Mouse (Mus musculus) liver, adult 2 months (tissue): ENCODE results near the gene H2al2a. TPM values are rescaled to one million over a fixed set of nuclear protein-coding genes. Genes with fewer than 3 reads are reported as not detected.

Experiments
- DNase-seq: peaks from one replicate; pipeline ENCODE4 v3.0.0-alpha.2; 2011; ENCODE audit warnings: low read depth, low spot score; ENCODE audit errors: extremely low read depth
- H3K27ac ChIP-seq: fragments of 200-500 bp; replicated peaks from 2 replicates; pipeline ENCODE4 v1.5.1; 2012; ENCODE audit warnings: low read depth, mild to moderate bottlenecking, control low read depth, inconsistent platforms, low read length; ENCODE audit not compliant: insufficient read depth
- H3K27me3 ChIP-seq: fragments of 200-500 bp; 2 replicates; pipeline ENCODE4 v1.6.1; 2012; ENCODE audit warnings: mild to moderate bottlenecking, moderate library complexity, low read length, inconsistent platforms; ENCODE audit not compliant: control insufficient read depth, insufficient read depth
- H3K36me3 ChIP-seq: fragments of 200-500 bp; 2 replicates; pipeline ENCODE4 v1.6.1; 2012; ENCODE audit warnings: low read length, inconsistent platforms; ENCODE audit not compliant: control insufficient read depth, insufficient read depth
- H3K4me1 ChIP-seq: fragments of 200-500 bp; 2 replicates; pipeline ENCODE4 v1.6.1; 2011; ENCODE audit warnings: low read length; ENCODE audit not compliant: control insufficient read depth, insufficient read depth
- H3K4me3 ChIP-seq: fragments of 200-500 bp; 2 replicates; pipeline ENCODE4 v1.5.1; 2011; ENCODE audit warnings: low read depth, mild to moderate bottlenecking, control low read depth, low read length, moderate library complexity; ENCODE audit not compliant: insufficient read depth
- H3K79me2 ChIP-seq: fragments of 200-500 bp; 2 replicates; pipeline ENCODE4 v1.6.1; 2012; ENCODE audit warnings: inconsistent platforms, mild to moderate bottlenecking, low read length, moderate library complexity; ENCODE audit not compliant: control insufficient read depth, insufficient read depth
- H3K9ac ChIP-seq: fragments of 200-500 bp; 2 replicates; pipeline ENCODE4 v1.6.1; 2012; ENCODE audit warnings: low read depth, mild to moderate bottlenecking, control low read depth, inconsistent platforms, low read length
- CTCF ChIP-seq: fragments of 200-500 bp; IDR thresholded peaks from 2 replicates; pipeline ENCODE4 v1.5.1; 2011; ENCODE audit warnings: low read depth, low read length, control low read depth
- POLR2A ChIP-seq: fragments of 200-500 bp; IDR thresholded peaks from 2 replicates; pipeline ENCODE4 v1.6.1; 2011; ENCODE audit warnings: low read length, control low read depth; ENCODE audit not compliant: insufficient read depth; ENCODE audit errors: extremely low read depth
- WGBS: fragments of 180-500 bp; shearing (Covaris S2); methylation state at CpG from one replicate; pipeline ENCODE4 v1.1.7; 2018; 5-methylcytosine and 5-hydroxymethylcytosine counted together
- polyA plus RNA-seq: library from polyadenylated mRNA; depleted of rRNA; stranded (reverse); fragments of >200 nt; gene quantifications from 2 replicates; pipeline ENCODE4 v1.2.3, GENCODE M21; 2012
- total RNA-seq: library from RNA; depleted of rRNA; stranded (reverse); fragments of >200 nt; gene quantifications from 2 replicates; pipeline ENCODE4 v1.2.3, GENCODE M21; 2014

The H2al2a gene
- total and polyA plus RNA-seq, 2 experiments = not detected

DNA sequence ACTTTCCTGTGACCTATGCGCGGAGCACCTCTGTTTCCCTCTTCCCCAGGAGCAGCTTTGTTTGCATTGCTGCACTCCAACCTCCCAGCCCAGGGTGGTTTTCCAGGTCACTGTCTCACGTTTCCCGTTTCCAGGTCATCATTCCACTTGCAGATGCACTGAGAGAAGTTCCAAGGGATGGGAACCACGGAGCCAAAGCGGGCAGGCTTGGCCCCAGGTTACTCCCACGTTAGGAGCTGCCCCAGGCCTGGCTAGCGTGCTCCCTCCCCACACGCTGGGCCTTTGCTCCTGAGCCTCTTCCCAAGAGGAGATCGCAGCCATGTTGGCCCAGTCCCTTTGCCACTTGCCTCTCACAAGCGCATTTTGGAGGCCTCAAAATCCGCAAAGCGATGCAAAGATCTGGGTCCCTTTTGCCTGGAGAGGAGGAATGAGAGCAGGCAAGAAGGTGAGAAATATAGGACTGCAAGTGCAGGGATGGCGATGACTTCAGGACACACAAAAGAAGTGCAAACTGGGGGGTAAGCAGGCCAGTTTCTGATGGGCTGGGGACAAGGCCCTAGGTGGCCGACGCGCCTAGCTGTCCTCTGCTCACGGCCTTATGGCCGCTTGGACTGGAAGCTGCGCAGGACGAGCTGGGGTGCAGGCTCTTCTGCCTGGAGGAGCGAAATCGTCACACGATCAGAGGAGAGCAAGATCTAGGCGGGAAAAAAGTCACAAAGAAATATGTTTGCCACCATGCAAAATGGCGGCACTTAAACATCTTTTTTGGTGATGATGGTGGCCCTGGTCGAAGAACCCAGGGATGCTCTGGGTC, 43.8 kb upstream of the H2al2a start:
- no peaks in the 10 kb centered on the region for H3K79me2 ChIP-seq
- no peaks in the 10 kb centered on the region for H3K4me1 ChIP-seq
- 85% methylated on average over 27 of the region's 27 CpGs for WGBS
- H3K27me3 ChIP-seq = peaks cover 9% of the 10 kb centered on the region; the same call in 1 of the 2 replicates
- H3K36me3 ChIP-seq = no peaks in the 10 kb centered on the region
- no peak overlapping the region for H3K27ac ChIP-seq
- no peak overlapping the region for H3K4me3 ChIP-seq
- no peak for DNase-seq
- H3K9ac ChIP-seq = no peak overlapping the region
- TF ChIP-seq POLR2A (no peak), CTCF (no peak)

GRCm38 (mm10) chr2:18039566-18040290, 43.0 kb upstream of the H2al2a start:
- no peak overlapping the region for H3K9ac ChIP-seq
- H3K79me2 ChIP-seq = no peaks in the 10 kb centered on the region
- H3K27me3 ChIP-seq = peaks cover 9% of the 10 kb centered on the region; the same call in 1 of the 2 replicates
- H3K4me1 ChIP-seq = no peaks in the 10 kb centered on the region
- no peak for TF ChIP-seq POLR2A
- no peak for TF ChIP-seq CTCF
- H3K4me3 ChIP-seq = no peak overlapping the region
- H3K36me3 ChIP-seq = no peaks in the 10 kb centered on the region
- DNase-seq = no peak
- no peak overlapping the region for H3K27ac ChIP-seq
- WGBS = 56% methylated on average over 46 of the region's 46 CpGs

DNA sequence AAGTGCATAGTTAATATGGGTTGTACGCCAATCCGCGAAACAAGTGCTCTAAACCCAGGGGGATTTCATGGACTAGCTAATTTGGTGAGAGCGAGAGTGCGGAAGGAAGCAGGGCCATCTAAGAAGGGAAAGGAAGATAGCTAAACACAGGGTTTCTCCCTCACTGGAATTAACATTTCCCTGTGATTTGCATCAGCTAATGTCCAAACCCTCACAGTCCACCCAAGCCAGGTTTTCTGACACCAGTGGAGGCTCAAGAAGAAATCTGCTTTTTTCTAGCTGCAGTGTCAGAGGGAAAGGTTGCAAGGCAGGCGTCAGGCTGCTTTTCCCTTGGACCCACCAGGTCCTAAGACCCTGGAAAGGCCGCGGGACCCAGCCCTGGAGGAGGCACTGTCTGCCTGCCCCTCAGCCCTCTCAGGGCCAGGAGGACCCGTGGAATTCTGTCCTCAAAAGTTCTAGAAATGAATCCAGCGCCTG, 42.2 kb upstream of the H2al2a start:
- TF ChIP-seq CTCF (no peak), POLR2A (no peak)
- 91% methylated on average over 10 of the region's 10 CpGs for WGBS
- H3K36me3 ChIP-seq = no peaks in the 10 kb centered on the region
- H3K27ac ChIP-seq = no peak overlapping the region
- no peak for DNase-seq
- no peaks in the 10 kb centered on the region for H3K4me1 ChIP-seq
- H3K9ac ChIP-seq = no peak overlapping the region
- H3K4me3 ChIP-seq = no peak overlapping the region
- peaks cover 9% of the 10 kb centered on the region; the same call in 1 of the 2 replicates for H3K27me3 ChIP-seq
- H3K79me2 ChIP-seq = no peaks in the 10 kb centered on the region

GRCm38 (mm10) chr2:18038141-18038752, 41.5 kb upstream of the H2al2a start:
- no peak overlapping the region for H3K4me3 ChIP-seq
- WGBS = 79% methylated on average over 3 of the region's 3 CpGs
- peaks cover 9% of the 10 kb centered on the region; the same call in 1 of the 2 replicates for H3K27me3 ChIP-seq
- H3K27ac ChIP-seq = no peak overlapping the region
- no peak for TF ChIP-seq CTCF
- TF ChIP-seq POLR2A = no peak
- no peaks in the 10 kb centered on the region for H3K79me2 ChIP-seq
- H3K36me3 ChIP-seq = no peaks in the 10 kb centered on the region
- H3K9ac ChIP-seq = no peak overlapping the region
- DNase-seq = no peak
- no peaks in the 10 kb centered on the region for H3K4me1 ChIP-seq

- no peak for DNase-seq
- Histone ChIP-seq H3K79me2 (no peaks in the 10 kb centered on the region), H3K27ac (no peak within 1 kb of the TSS), H3K4me1 (no peaks in the 10 kb centered on the region), H3K36me3 (no peaks in the 10 kb centered on the region), H3K27me3 (peaks cover 9% of the 10 kb centered on the region; the same call in 1 of the 2 replicates), H3K4me3 (no peak within 1 kb of the TSS), H3K9ac (no peak within 1 kb of the TSS)
- TF ChIP-seq CTCF (no peak), POLR2A (no peak)
- WGBS = 85% methylated on average over 2 of the region's 2 CpGs
These were observed 40.7 kb upstream of the H2al2a start, which contains the start of gene A930004D18Rik for GRCm38 (mm10) chr2:18037491-18037890. Gene A930004D18Rik, minus strand, starts transcription at chr2:18037737.
